In the genomic region with DNA sequence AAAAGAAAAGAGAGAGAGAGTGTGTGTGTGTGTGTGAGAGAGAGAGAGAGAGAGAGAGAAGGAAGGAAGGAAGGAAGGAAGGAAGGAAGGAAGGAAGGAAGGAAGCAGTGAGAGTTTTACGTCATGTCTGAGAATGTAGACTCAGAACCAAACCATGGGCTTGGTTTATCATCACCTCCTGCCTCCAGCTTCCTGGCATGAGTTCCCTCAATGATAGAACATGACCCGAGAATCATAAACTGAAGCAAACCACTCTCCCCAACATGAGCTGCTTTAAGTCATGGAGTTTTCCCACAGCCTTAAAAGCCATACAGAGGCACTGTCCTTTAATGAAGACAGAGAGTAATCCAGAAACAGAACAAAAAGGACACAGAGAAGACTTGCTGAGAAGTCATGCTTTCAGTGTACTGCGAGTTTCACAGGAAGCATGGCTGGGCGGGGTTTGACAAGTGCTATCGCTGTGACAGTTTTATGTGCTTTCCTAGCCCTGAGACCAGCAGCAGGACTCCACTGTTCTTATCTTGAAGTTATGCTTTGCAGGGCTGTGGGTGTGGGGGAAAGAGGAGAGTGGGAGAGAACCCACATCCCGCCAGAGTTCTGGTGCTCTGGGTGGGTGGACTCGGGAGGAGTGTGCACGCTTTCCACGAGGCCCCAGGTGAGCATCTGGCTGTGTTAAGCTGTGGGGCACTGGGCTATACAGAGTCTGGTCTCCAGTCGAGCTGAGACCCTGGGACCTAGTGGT, we compare ENCODE assay signal across 9 mouse cellular contexts. TPM values are rescaled to one million over a fixed set of nuclear protein-coding genes. Genes with fewer than 3 reads are reported as not detected.
A peak's percentile ranks its signal among the peaks of the same experiment; 100 is the strongest.
DNase-seq lines count a peak whose midpoint lies in the region; ATAC-seq lines count a peak whose summit lies in the region.
"Had no signal": no experiment of that assay in that cellular context is flagged by ENCODE, and none has a peak within 500 bp of the region (broad histone marks: within the 10 kb centered on the region; RNA-seq: fewer than 3 reads in every experiment).

No protein-coding gene starts in this region.

- no peaks in the 10 kb centered on the region for H3K27me3 ChIP-seq in forebrain, embryonic 12.5 days

- H3K9ac ChIP-seq in forebrain, embryonic 12.5 days: no peak overlapping the region

- H3K4me2 ChIP-seq in forebrain, embryonic 12.5 days: no peak overlapping the region

- no peaks in the 10 kb centered on the region for H3K36me3 ChIP-seq in forebrain, embryonic 12.5 days (replicated peaks)

- peak; percentile 82 for ATAC-seq in megakaryocyte, adult 5-6 weeks (ENCODE audit: poor library complexity, severe bottlenecking)
- ATAC-seq in forebrain, embryonic 12.5 days (ENCODE audit: low FRiP score): no peak

- H3K4me1 ChIP-seq in forebrain, embryonic 12.5 days: no peaks in the 10 kb centered on the region

- H3K27ac ChIP-seq in forebrain, embryonic 12.5 days: no peak overlapping the region

- H3K9me3 ChIP-seq in forebrain, embryonic 12.5 days: no peaks in the 10 kb centered on the region

- DNase-seq in adrenal gland, adult 2 months: peak; percentile 61
- no peak for DNase-seq in adrenal gland, adult 18-20 months (ENCODE audit: low spot score in 2 of 2)
- peak; percentile 18 for DNase-seq in urinary bladder, postnatal 14 days (ENCODE audit: low spot score)
- no peak for DNase-seq in urinary bladder, postnatal 25 days (ENCODE audit: low spot score)
- DNase-seq in layer of hippocampus, adult 9-10 months (ENCODE audit: low spot score): no peak
- DNase-seq in cerebellum, adult 11 months: no peak
- DNase-seq: right cerebral cortex, postnatal 14 days had no signal

- 85% methylated on average over 10 of the region's 10 CpGs for WGBS in forebrain, embryonic 12.5 days

- no peak overlapping the region for H3K4me3 ChIP-seq in forebrain, embryonic 12.5 days (replicated peaks)

RNA-seq across cellular contexts. Expression of a gene that starts 9.7 kb away (rescaled TPM):
- 10 to 100 TPM; 19.0 to 19.4 TPM for total RNA-seq in adrenal gland, adult 2 months (2021)
- polyA plus RNA-seq in adrenal gland, adult 2 months (2012; rRNA removed): 3.0 TPM in 2 replicates
- total RNA-seq in adrenal gland, adult 18-20 months (2021): 10 to 100 TPM; 18.6 to 19.3 TPM
- total RNA-seq in megakaryocyte, adult 5-6 weeks (2015): 2.7 and 4.2 TPM in 2 replicates
- total RNA-seq in megakaryocyte, adult 5-6 weeks (2017): 1.9 TPM in 2 replicates
- 0.26 and 0.63 TPM in 2 replicates for polyA plus RNA-seq in forebrain, embryonic 12.5 days (2016; fragmentation: Nextera tagmentation; extraction: Ambion mirVana)

RNA-seq across cellular contexts. Expression of a gene that starts 28.3 kb away (rescaled TPM):
- total RNA-seq in adrenal gland, adult 2 months (2021): 10 to 100 TPM; 28.3 to 31.1 TPM
- polyA plus RNA-seq in adrenal gland, adult 2 months (2012; rRNA removed): 6.2 and 7.3 TPM in 2 replicates
- 10 to 100 TPM in 1 of 2 experiments, 1 to 10 TPM in 1; 9.1 to 23.9 TPM for total RNA-seq in adrenal gland, adult 18-20 months (2021)
- total RNA-seq in megakaryocyte, adult 5-6 weeks (2015): 1.6 and 1.7 TPM in 2 replicates
- 1.9 and 7.2 TPM in 2 replicates for total RNA-seq in megakaryocyte, adult 5-6 weeks (2017)
- 0.49 and 0.52 TPM in 2 replicates for polyA plus RNA-seq in forebrain, embryonic 12.5 days (2016; fragmentation: Nextera tagmentation; extraction: Ambion mirVana)

RNA-seq across cellular contexts. Expression of a gene that starts 33.9 kb away (rescaled TPM):
- total RNA-seq in adrenal gland, adult 2 months (2021): under 1 TPM; 0.09 to 0.17 TPM
- 0.04 TPM in 1 of 2 replicates, not detected in the other for polyA plus RNA-seq in adrenal gland, adult 2 months (2012; rRNA removed)
- under 1 TPM in 1 of 2 experiments, not detected in 1; 0.10 TPM for total RNA-seq in adrenal gland, adult 18-20 months (2021)
- 0.27 TPM in 1 of 2 replicates, not detected in the other for total RNA-seq in megakaryocyte, adult 5-6 weeks (2015)
- not detected in 2 replicates for total RNA-seq in megakaryocyte, adult 5-6 weeks (2017)
- polyA plus RNA-seq in forebrain, embryonic 12.5 days (2016; fragmentation: Nextera tagmentation; extraction: Ambion mirVana): 0.05 TPM in 1 of 2 replicates, not detected in the other

Comparison
In these comparisons a context has a peak if more than half of its experiments do, and no peak if none do; other contexts are left out.
1. DNase-seq: peak in adrenal gland, adult 2 months (single experiment) and urinary bladder, postnatal 14 days (single experiment); none in adrenal gland, adult 18-20 months (0 of 2), urinary bladder, postnatal 25 days (single experiment), layer of hippocampus, adult 9-10 months (single experiment) and cerebellum, adult 11 months (single experiment).